Mouse (Mus musculus) CD8-positive naive resting alpha-beta T cell, adult 57 days (primary cell): ENCODE data around the gene Rab22a. TPM values are rescaled to one million over a fixed set of nuclear protein-coding genes. Genes with fewer than 3 reads are reported as not detected.

ENCODE experiments used
- total RNA-seq: library from RNA; stranded (reverse); gene quantifications from one replicate; pipeline ENCODE4 v1.2.4, GENCODE M21; 2023

Gene Rab22a
- 17.6 TPM for total RNA-seq

DNA sequence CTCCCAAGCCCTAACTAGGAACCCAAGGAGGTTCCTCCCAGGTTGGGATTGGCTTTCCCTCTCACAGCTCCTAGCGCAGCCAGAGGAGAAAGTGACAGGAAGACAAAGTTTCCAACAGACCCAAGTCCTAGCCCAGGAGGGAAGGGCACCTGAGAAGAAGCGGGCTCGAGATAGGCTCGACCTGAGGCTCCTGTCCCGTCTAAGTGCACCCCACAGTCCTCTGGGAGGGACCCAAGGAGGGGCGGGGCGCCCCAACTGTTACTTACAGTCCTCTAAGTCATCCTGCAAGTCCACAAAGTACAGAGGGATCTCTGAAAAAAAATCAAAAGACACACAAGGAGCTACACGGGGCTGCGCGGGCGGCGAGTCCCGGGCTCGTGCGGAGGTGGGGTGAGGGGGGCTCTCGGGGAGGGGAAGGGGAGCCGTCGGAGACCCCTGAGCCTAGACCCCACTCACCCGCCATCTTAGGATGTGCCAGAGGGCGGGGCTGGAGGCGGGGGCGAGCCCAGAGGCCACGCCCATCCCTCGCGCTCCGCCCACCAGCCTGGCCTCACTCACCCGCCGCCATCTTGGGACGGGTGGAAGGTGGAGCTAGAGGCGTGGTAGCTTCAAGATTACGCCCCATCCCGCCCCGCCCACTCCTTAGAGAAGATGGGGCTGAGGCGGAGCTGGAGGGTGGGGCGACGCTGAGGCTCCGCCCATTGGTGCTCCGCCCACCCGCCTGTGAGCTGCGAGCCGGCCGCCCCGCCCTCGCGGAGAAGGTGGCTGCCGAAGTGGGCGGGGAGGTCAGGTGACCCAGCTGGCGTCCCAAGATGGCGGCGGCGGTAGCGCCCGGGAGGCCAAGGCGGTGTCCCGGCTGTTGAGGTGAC is at the start of gene Rab22a:
Rab22a (plus strand) TSS at position 704 of the 869 bp plus-strand sequence.

GRCm38 (mm10) chr2:173719115-173719514 is 59.6 kb downstream of the Rab22a start, which contains the start of gene 1700010B08Rik:
Gene 1700010B08Rik, plus strand, starts transcription at chr2:173719415.

DNA sequence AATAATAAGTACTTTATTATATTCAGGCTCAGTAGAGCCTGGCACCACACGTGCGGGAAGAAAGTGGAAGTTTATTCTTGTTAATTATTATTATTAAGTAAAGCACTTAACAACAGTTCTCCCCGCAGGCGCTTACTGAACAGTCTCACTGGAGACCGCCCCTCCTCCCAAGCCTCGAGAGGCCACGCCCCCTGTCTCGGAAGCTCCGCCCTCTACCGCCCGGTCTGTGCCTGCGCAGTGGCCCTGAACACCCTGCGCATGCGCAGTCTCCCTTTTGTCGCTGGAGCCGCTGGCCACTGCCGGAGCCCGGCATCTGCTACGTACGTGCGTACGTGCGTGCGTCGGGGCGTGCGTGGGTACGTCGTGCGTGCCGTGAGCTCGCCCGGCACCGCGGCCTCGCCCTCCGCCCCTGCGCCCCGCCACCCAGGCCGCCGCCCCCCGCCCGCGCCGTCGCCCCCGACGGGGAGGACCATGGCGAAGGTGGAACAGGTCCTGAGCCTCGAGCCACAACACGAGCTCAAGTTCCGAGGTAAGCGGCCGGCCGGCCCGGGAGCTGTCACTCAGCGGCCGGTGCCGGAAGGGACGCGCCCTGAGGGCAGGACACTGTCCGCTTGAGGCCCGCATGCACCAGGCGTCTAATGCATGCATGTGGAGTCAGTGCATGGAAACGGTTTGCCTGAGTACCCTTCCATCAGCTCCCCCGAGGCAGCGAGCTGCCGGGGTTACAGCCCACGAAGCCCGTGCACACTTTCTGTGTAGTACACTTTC is 77.8 kb downstream of the Rab22a start, which contains the start of gene Vapb:
Vapb (plus strand) TSS at position 290 of the 768 bp plus-strand sequence.

Other genes starting within 250 kb of the Rab22a start
- not detected for gene 1700021F07Rik, start 137.2 kb upstream of the Rab22a start, total RNA-seq
- gene Ankrd60, start 81.4 kb upstream of the Rab22a start, total RNA-seq: not detected
- not detected for gene 1700010B08Rik, start 59.7 kb downstream of the Rab22a start, total RNA-seq
- 41.8 TPM for gene Vapb, start 77.8 kb downstream of the Rab22a start, total RNA-seq